Mouse (Mus musculus) layer of hippocampus, adult 18-20 months (tissue): ENCODE data around the gene Hdlbp. TPM values are rescaled to one million over a fixed set of nuclear protein-coding genes. Genes with fewer than 3 reads are reported as not detected.

Experiments
- DNase-seq, 2 experiments: peaks; one replicate each; pipeline ENCODE4 v3.0.0; 2022; ENCODE audit warnings: low spot score in 2 of 2
- total RNA-seq, 2 experiments: library from RNA; stranded (reverse); gene quantifications; 2 replicates each; pipeline ENCODE4 v1.2.3; 2021

The Hdlbp gene
- total RNA-seq, 2 experiments from 2014 or later = 153 to 156 TPM

GRCm38 (mm10) chr1:93445822-93446162 lies 32.8 kb downstream of the Hdlbp start:
- DNase-seq = no peak

GRCm38 (mm10) chr1:93445111-93445821 lies 33.3 kb downstream of the Hdlbp start:
- peak; percentile 33 to 51 for DNase-seq

- peak; percentile 20 to 60 for DNase-seq
Observed at GRCm38 (mm10) chr1:93444405-93445110, 34.1 kb downstream of the Hdlbp start.

- DNase-seq = no peak
Observed at GRCm38 (mm10) chr1:93439321-93439720, 39.3 kb downstream of the Hdlbp start.

- no peak for DNase-seq
Observed at GRCm38 (mm10) chr1:93432087-93432486, 46.5 kb downstream of the Hdlbp start.

- no peak for DNase-seq
Observed at GRCm38 (mm10) chr1:93403403-93403802, 75.2 kb downstream of the Hdlbp start.

GRCm38 (mm10) chr1:93401191-93402052 lies 77.2 kb downstream of the Hdlbp start:
- DNase-seq = no peak

GRCm38 (mm10) chr1:93388906-93389305 lies 89.7 kb downstream of the Hdlbp start:
- no peak for DNase-seq

GRCm38 (mm10) chr1:93387198-93387597 lies 91.4 kb downstream of the Hdlbp start:
- DNase-seq = no peak

GRCm38 (mm10) chr1:93379117-93379516 lies 99.5 kb downstream of the Hdlbp start:
- DNase-seq = no peak

GRCm38 (mm10) chr1:93377307-93377706 lies 101.3 kb downstream of the Hdlbp start:
- no peak for DNase-seq

- DNase-seq = no peak
Observed at GRCm38 (mm10) chr1:93373665-93374064, 105.0 kb downstream of the Hdlbp start, which contains the start of gene Ano7. Gene Ano7 (plus strand): TSS chr1:93373930.

GRCm38 (mm10) chr1:93365641-93366040 lies 113.0 kb downstream of the Hdlbp start:
- DNase-seq = no peak

- DNase-seq = no peak
Observed at GRCm38 (mm10) chr1:93362661-93363060, 116.0 kb downstream of the Hdlbp start.

Other genes starting within 250 kb of the Hdlbp start
- gene Sned1, start 243.0 kb downstream of the Hdlbp start, total RNA-seq = 1 to 10 TPM; 4.8 to 6.1 TPM
- 10 to 100 TPM; 19.1 TPM for gene Mterf4, start 172.9 kb downstream of the Hdlbp start, total RNA-seq
- gene Ppp1r7, start 136.0 kb downstream of the Hdlbp start, total RNA-seq = 10 to 100 TPM; 64.8 to 77.8 TPM
- gene Pask, start 135.3 kb downstream of the Hdlbp start, total RNA-seq = 1 to 10 TPM; 3.5 to 6.8 TPM
- under 1 TPM in 1 of 2 experiments, not detected in 1; 0.17 TPM for gene Ano7, start 104.9 kb downstream of the Hdlbp start, total RNA-seq
- gene Farp2, start 33.3 kb upstream of the Hdlbp start, total RNA-seq = 10 to 100 TPM; 12.0 to 13.0 TPM
- gene Stk25, start 179.8 kb upstream of the Hdlbp start, total RNA-seq = 100 to 1,000 TPM; 410 to 415 TPM
- gene Bok, start 206.8 kb upstream of the Hdlbp start, total RNA-seq = 10 to 100 TPM; 56.6 to 59.1 TPM